Mouse (Mus musculus) left cerebral cortex, postnatal 14 days (tissue): ENCODE data around the gene Plscr5. TPM values are rescaled to one million over a fixed set of nuclear protein-coding genes. Genes with fewer than 3 reads are reported as not detected.

ENCODE experiments used
- DNase-seq, 2 experiments: peaks; one replicate each; pipeline ENCODE4 v3.0.0; 2021 to 2022; ENCODE audit warnings: low spot score in 2 of 2, mixed read lengths in 1 of 2
- intact Hi-C: fragments of 180-260 bp; cut with DNase I; formaldehyde crosslinking; loops from one replicate; pipeline ENCODE4 v1.15.1; 2025
- total RNA-seq, 2 experiments: library from RNA; stranded (reverse); gene quantifications; 2 replicates each; pipeline ENCODE4 v1.2.3; 2021

Plscr5 gene
- total RNA-seq, 2 experiments from 2014 or later, result not detected

GRCm38 (mm10) chr9:92224598-92225231 is 32.0 kb downstream of the Plscr5 start:
- intact Hi-C loops, result no loop called here
- no peak for DNase-seq

GRCm38 (mm10) chr9:92226127-92226655 is 33.5 kb downstream of the Plscr5 start:
- DNase-seq, result no peak
- intact Hi-C loops, result no loop called here

- intact Hi-C loops, result no loop called here
- DNase-seq, result no peak
These were observed 34.1 kb downstream of the Plscr5 start for GRCm38 (mm10) chr9:92226795-92227194.

- intact Hi-C loops, result no loop called here
- DNase-seq, result no peak
These were observed 36.4 kb downstream of the Plscr5 start for GRCm38 (mm10) chr9:92228867-92229832.

GRCm38 (mm10) chr9:92229833-92230205 is 37.1 kb downstream of the Plscr5 start:
- no peak for DNase-seq
- intact Hi-C loops, result no loop called here

GRCm38 (mm10) chr9:92234901-92235458 is 42.2 kb downstream of the Plscr5 start:
- intact Hi-C loops, result no loop called here
- no peak for DNase-seq

- no peak for DNase-seq
- intact Hi-C loops, result no loop called here
These were observed 56.2 kb downstream of the Plscr5 start for GRCm38 (mm10) chr9:92248773-92249446.

- no peak for DNase-seq
- intact Hi-C loops, result no loop called here
These were observed 56.7 kb downstream of the Plscr5 start, which contains the start of gene Plscr1 for GRCm38 (mm10) chr9:92249447-92249852. TSS of gene Plscr1 (plus strand) at chr9:92249750.

GRCm38 (mm10) chr9:92249987-92250772 is 57.4 kb downstream of the Plscr5 start:
- intact Hi-C loops, result no loop called here

GRCm38 (mm10) chr9:92252718-92253117 is 60.0 kb downstream of the Plscr5 start:
- DNase-seq, result no peak
- intact Hi-C loops, result no loop called here

More at GRCm38 (mm10) chr9:92249987-92250772, 57.4 kb downstream of the Plscr5 start:
- peak; percentile 30 to 45 for DNase-seq

GRCm38 (mm10) chr9:92253585-92254321 is 61.0 kb downstream of the Plscr5 start:
- DNase-seq, result no peak
- intact Hi-C loops, result no loop called here

Other genes with a start within 250 kb of the Plscr5 start
- gene Plscr1, start 56.8 kb downstream of the Plscr5 start, total RNA-seq, result 1 to 10 TPM; 1.0 to 1.2 TPM
- gene Plscr2, start 82.7 kb downstream of the Plscr5 start, total RNA-seq, result 1 to 10 TPM in 1 of 2 experiments, under 1 TPM in 1; 0.97 to 1.5 TPM
- not detected for gene 1700057G04Rik, start 116.4 kb downstream of the Plscr5 start, total RNA-seq